Mouse (Mus musculus) T-helper 2 cell (primary cell): ENCODE data around the gene Farsb.

Source experiments
- in situ Hi-C: fragments of 300-600 bp; cut with MboI, MseI; formaldehyde crosslinking; loops from one replicate; pipeline ENCODE4 v1.15.1; 2025; ENCODE audit warnings: high pct_unique_total_duplicates

Farsb gene

GRCm38 (mm10) chr1:78488427-78488751, 308 bp downstream of the Farsb start:
- in situ Hi-C loops, result no loop called here

- in situ Hi-C loops, result no loop called here
Measured at GRCm38 (mm10) chr1:78484361-78484760, 4.3 kb downstream of the Farsb start.

DNA sequence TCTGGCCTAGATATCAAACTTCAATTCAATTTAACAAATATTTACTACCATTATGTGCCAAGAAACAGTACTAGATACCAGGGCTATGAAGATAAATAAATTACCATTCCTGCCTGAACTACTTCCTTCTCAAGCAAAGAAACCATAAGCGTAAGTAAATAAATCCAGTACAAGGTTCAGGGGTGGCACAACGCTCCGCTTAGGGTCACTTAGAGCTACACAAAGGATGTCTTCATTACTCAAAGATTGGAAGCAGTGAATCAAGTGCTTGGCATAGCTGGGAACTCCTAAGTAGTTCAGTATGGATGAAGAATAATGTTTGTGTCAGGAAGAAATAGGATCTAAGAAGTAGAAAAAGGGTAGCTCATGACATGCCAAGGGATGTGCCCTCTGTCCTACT, 5.3 kb downstream of the Farsb start:
- in situ Hi-C loops, result no loop called here

- in situ Hi-C loops, result no loop called here
Measured at GRCm38 (mm10) chr1:78472441-78472840, 16.3 kb downstream of the Farsb start.

- in situ Hi-C loops, result no loop called here
Measured at GRCm38 (mm10) chr1:78454659-78455058, 34.0 kb downstream of the Farsb start.

DNA sequence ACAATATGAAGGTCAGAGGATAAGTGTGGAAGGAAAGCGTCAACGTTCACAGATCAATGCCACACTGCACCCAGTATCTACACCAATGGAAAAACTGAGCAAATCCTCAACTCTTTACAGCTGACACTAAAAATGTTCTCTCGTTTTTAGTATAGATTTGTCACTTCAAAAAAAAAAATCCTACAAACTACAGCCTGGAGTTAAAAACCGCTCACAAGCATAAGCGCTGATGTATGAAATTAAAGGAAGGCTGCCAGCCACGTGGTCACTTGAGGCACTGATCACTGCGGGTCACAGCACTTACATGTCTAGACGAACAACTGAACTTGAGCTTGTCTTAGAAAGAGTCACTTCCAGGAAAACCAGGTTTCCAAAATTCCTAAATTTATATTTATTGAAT, 34.8 kb downstream of the Farsb start:
- in situ Hi-C loops, result no loop called here

DNA sequence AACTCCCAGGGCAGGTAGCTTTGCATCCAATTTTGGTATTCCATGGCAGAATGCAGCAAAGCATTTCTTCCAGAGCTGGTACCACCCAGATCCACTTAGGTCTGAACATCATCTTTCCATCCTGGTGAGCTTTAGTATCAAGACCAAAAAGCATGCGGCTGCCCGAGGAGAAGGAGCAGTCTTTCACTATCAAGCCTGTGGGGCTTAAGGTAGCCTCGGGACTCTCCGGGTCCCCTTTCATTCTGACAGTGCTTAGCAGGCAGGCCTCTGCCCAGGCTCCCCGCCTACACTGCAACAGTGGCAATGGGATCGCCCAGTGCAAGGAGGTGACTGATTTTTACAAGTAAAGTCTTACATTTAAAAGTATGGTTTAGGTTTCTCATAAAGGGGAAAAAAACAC, 36.2 kb downstream of the Farsb start:
- in situ Hi-C loops, result no loop called here

DNA sequence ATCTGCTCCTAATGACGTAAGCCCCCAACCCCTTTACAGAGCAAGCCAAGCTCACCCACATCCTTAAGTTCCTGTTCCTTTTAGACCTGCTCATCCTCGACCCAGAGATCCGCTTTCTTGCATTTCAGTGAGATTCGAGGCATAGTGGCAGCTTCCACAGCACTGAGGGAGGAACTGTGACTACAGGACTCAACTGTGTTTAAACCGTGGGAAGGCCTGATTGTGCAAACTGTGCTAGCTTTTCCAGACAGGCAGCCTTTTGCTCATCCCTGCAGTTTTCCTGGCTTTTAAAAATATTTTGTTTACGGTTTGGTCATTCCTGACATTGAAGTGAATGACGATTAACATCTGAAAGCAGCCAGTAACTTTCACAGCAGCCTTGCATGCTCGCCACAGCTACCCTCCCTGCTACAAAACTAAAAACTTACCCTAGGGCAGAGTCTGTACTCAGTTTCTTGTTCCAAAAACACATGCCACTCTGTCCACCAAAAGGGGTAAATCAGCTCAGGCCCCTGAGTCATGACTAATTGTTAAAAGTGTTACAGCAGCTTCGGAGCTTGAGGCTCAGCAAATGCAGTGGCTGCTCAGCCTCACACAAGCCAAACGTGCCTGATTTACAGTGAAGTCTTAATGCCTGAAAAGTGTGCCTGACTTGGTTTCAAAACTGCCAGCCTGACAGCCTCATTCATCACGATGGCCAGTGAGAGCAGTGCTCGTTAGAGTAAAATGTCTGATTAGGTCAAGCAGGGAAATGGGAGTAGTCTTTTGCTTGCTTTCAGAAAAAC, 37.4 kb downstream of the Farsb start:
- in situ Hi-C loops, result no loop called here

- in situ Hi-C loops, result no loop called here
Measured at GRCm38 (mm10) chr1:78448091-78448490, 40.6 kb downstream of the Farsb start.

- in situ Hi-C loops, result no loop called here
Measured at GRCm38 (mm10) chr1:78446742-78447141, 42.0 kb downstream of the Farsb start.

GRCm38 (mm10) chr1:78446232-78446631, 42.5 kb downstream of the Farsb start:
- in situ Hi-C loops, result no loop called here

DNA sequence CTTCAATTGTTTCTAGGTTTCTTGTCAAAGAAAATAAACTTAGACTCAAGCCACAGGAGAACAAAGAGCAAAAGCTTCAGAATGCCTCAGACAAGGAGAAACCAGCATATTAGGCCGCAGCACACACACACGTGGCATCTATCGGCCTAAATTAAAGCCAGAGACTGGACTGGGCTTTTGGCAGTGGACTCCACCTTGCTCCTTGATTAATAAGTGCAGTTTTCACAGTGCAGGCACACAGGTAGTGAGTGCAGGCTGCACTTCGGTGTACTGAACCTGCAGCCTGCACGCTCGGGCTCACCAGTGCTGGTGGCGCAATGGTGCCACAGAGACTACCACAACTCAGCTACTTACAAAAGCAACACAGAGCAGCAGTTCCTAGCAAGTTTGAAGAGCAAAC, 45.6 kb downstream of the Farsb start:
- in situ Hi-C loops, result no loop called here

GRCm38 (mm10) chr1:78440716-78441115, 48.0 kb downstream of the Farsb start:
- in situ Hi-C loops, result no loop called here

GRCm38 (mm10) chr1:78437150-78437549, 51.5 kb downstream of the Farsb start:
- in situ Hi-C loops, result no loop called here

DNA sequence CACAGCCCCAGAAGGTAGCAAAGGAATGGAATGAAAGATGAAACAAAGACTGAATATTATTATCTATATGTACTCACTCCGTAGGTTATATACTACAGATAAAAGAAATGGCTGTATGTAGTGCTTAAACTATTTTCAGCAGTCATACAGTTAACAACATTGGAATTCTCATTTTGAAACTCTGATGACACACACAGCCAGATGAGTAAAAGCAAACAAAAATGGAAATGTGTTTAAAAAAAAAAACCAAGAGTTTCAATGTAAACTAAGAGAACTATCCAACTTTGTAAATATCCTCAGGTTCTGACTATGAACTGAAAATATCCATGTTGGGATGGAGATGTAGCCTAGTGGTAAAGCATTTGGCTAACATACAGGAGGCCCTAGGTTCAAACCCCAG, 52.3 kb downstream of the Farsb start:
- in situ Hi-C loops, result no loop called here

- in situ Hi-C loops, result no loop called here
Measured at GRCm38 (mm10) chr1:78435967-78436366, 52.7 kb downstream of the Farsb start.

DNA sequence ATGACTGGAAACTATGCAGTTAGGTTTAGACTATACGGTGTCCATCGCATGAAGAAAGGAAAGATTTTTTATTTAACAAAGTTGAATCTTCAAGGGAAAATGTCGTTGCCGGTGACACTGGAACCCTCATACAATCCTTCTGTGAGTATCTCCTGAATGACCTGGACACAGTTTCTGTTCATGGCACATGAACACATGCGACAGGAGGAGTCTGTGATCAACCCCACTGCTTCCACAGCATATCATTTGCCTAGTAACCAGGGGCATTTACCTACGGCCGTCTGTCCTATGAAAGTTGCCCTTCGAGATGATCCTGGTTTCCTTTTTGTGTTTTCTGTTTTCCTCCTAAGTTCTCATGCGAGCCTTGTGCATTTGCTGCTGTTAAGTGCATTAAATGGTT, 55.2 kb downstream of the Farsb start:
- in situ Hi-C loops, result no loop called here

GRCm38 (mm10) chr1:78428851-78429250, 59.8 kb downstream of the Farsb start:
- in situ Hi-C loops, result no loop called here

DNA sequence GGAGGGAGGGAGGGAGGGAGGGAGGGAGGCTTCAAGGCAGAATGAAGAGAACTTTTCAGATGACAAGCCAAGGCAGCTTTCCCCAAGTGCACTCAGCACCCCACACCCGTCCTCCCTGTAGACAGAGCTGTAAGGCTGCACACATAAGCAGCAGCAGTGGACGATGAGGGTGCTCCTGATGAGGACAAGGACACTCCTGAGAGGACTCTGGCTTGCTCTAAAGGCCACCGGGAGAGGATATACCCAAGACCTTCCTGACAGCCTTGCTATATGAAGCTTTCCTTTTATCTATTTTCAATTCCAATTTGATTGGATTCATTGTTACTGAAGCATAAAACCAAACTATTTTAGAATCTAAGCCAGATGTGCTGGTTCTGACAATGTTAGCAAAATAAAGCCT, 61.9 kb downstream of the Farsb start:
- in situ Hi-C loops, result no loop called here

DNA sequence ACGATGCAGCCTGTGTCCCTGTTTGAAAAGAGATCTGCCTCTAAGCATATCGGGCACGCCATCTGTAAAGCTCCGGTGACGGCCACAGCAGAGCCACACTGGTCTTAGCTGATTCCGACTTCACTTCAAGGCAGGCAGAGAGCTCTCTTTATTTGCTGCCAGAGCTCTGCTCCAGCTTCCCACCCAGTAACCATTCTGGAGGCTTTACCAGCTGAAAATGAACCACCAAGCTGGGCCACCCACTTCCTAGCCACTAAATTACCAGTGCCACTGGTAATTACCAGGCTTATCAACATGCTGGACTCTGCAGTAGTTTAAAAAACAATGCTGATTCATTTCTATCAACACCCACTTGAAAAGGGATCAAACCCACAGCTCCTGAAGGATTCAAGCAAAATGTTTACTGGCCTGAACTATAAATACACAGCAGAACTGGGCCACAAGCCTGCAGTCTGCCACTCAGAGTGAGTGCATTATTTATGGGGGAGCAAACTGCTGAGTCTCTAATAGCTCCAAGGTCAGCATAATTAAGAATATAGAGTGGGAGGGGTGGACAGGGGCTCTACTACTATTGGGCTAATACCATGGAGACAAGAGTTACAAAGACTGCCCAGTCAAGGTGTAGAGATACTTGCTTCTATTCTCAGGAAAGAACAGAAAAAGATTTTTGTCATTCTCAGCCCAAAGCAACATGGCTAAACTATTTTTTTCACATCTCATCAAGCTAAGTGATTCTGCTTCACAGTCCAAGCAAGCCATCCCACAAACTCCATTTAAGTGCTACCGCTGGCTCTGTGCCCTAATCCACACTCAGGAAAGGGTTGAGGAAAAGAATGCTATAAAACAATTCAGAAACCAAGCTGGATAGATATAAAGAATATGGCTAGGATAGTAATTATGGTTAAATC, 62.6 kb downstream of the Farsb start:
- in situ Hi-C loops, result no loop called here

GRCm38 (mm10) chr1:78425309-78425708, 63.4 kb downstream of the Farsb start:
- in situ Hi-C loops, result no loop called here

DNA sequence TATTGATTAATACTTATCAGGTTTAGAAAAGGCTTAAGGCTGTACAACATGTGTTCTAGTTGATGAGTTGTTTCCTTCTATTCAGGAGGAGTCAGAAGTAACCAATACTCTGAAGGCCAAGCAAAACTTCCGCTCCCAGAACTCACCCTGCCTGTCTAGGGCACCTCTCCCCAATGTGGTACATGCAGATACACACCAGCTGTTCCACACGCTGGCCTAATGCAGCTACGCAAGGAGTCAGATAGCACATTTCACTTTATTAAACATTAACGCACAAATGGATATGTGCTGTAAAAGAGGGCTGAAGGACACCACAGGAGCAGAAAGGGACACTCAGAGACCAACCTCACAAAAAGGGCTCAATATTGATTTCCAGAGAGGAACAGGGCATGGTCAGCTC, 63.8 kb downstream of the Farsb start:
- in situ Hi-C loops, result no loop called here

GRCm38 (mm10) chr1:78422576-78422975, 66.1 kb downstream of the Farsb start:
- in situ Hi-C loops, result no loop called here
